Comparison of ENCODE assay signal across 15 mouse cellular contexts in the genomic region with DNA sequence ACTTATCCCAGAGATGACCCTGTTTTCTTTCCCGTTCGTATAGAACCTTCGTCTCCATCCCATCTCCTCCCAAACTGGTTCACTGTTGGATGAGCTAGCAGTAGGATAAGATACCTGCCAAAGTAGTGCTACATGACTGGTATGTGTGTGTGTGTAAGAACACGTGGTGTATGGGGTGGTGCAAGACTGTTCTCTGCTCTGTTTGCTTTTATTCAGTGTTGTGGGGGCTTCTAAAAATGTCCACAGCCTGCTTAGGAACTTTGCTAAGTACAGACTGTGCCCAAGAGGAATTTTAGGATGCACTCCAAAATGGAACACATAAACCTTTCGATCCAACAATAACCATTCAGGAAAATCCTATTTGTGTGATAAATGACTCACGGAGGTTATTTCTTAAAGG.
"Had no signal": no experiment of that assay in that cellular context is flagged by ENCODE, and none has a peak within 500 bp of the region (broad histone marks: within the 10 kb centered on the region; RNA-seq: fewer than 3 reads in every experiment).

No protein-coding gene starts in this region.

- DNase-seq: kidney, adult 8-10 months; kidney, postnatal 25 days; lung, embryonic 14.5 days; lung, postnatal 10 days; lung, postnatal 4 days; midbrain, embryonic 14.5 days; right cerebral cortex, postnatal 4 days; spleen, adult 18-20 months; thymus, adult 18-20 months; thymus, postnatal 14 days had no signal

- H3K4me1 ChIP-seq: liver, embryonic 15.5 days; midbrain, embryonic 10.5 days had no signal

- H3K4me3 ChIP-seq: limb, embryonic 10.5 days; liver, embryonic 15.5 days; midbrain, embryonic 10.5 days; myocyte; neural tube, embryonic 15.5 days had no signal

- H3K27ac ChIP-seq: limb, embryonic 10.5 days; liver, embryonic 15.5 days; midbrain, embryonic 10.5 days; neural tube, embryonic 15.5 days had no signal
